Mouse (Mus musculus) hindbrain, embryonic 13.5 days (tissue): ENCODE results near the gene Tnfrsf13c. TPM values are rescaled to one million over a fixed set of nuclear protein-coding genes. Genes with fewer than 3 reads are reported as not detected.

Experiments
- ATAC-seq: fragments of 200-750 bp; cut with Nextera tagmentation; 2 replicates; pipeline ENCODE4 v1.8.0; 2017; ENCODE audit warnings: moderate TSS enrichment; ENCODE audit not compliant: low FRiP score
- H3K27ac ChIP-seq: fragments of 300-500 bp; sonication (generic); 2 replicates; pipeline ENCODE4 v1.5.1; 2015; ENCODE audit warnings: inconsistent platforms, mild to moderate bottlenecking, moderate library complexity
- H3K27me3 ChIP-seq: fragments of 300-500 bp; sonication (generic); 2 replicates; pipeline ENCODE4 v1.6.1; 2015; ENCODE audit warnings: mild to moderate bottlenecking, inconsistent platforms
- H3K36me3 ChIP-seq: fragments of 300-500 bp; sonication (generic); 2 replicates; pipeline ENCODE4 v1.6.1; 2015; ENCODE audit warnings: mild to moderate bottlenecking, inconsistent platforms
- H3K4me1 ChIP-seq: fragments of 300-500 bp; sonication (generic); replicated peaks from 2 replicates; pipeline ENCODE4 v1.6.1; 2015; ENCODE audit warnings: inconsistent platforms
- H3K4me2 ChIP-seq: fragments of 300-500 bp; sonication (generic); 2 replicates; pipeline ENCODE4 v1.6.1; 2015; ENCODE audit warnings: inconsistent platforms, mild to moderate bottlenecking, moderate library complexity
- H3K4me3 ChIP-seq: fragments of 300-500 bp; sonication (generic); 2 replicates; pipeline ENCODE4 v1.5.1; 2015; ENCODE audit warnings: mild to moderate bottlenecking, inconsistent platforms
- H3K9ac ChIP-seq: fragments of 300-500 bp; sonication (generic); 2 replicates; pipeline ENCODE4 v1.6.1; 2015; ENCODE audit warnings: mild to moderate bottlenecking, inconsistent platforms
- H3K9me3 ChIP-seq: fragments of 300-500 bp; sonication (generic); 2 replicates; pipeline ENCODE4 v1.6.1; 2016; ENCODE audit warnings: inconsistent platforms
- WGBS: fragments of 180-500 bp; shearing (Covaris S2); methylation state at CpG from one replicate; pipeline ENCODE4 v1.1.7; 2015; 5-methylcytosine and 5-hydroxymethylcytosine counted together
- polyA plus RNA-seq: library from polyadenylated mRNA; unstranded; fragments of >200 nt; fragmentation: Nextera tagmentation; extraction: Ambion mirVana; gene quantifications from 2 replicates; pipeline ENCODE4 v1.2.1, GENCODE M21; 2015

Gene Tnfrsf13c
- not detected in 2 replicates for polyA plus RNA-seq

GRCm38 (mm10) chr15:82223657-82224601 is at the start of gene Tnfrsf13c:
Tnfrsf13c (minus strand) TSS chr15:82224369.
- under 1% methylated on average over 43 of the region's 44 CpGs for WGBS

GRCm38 (mm10) chr15:82272295-82272694 is 48.1 kb upstream of the Tnfrsf13c start:
- no peak overlapping the region for H3K4me2 ChIP-seq
- H3K27me3 ChIP-seq, result peaks cover 26% of the 10 kb centered on the region
- WGBS, result 88% methylated on average over 6 of the region's 6 CpGs
- peaks cover under 1% of the 10 kb centered on the region; the same call in 1 of the 2 replicates for H3K36me3 ChIP-seq
- ATAC-seq, result no peak
- H3K9ac ChIP-seq, result no peak overlapping the region
- no peaks in the 10 kb centered on the region for H3K9me3 ChIP-seq
- H3K4me1 ChIP-seq, result peaks cover 64% of the 10 kb centered on the region
- no peak overlapping the region for H3K4me3 ChIP-seq
- no peak overlapping the region for H3K27ac ChIP-seq

More at GRCm38 (mm10) chr15:82223657-82224601, at the start of gene Tnfrsf13c:
- H3K27me3 ChIP-seq, result peaks cover 37% of the 10 kb centered on the region
- H3K4me3 ChIP-seq, result peak within 1 kb of the TSS; percentile 34
- H3K9me3 ChIP-seq, result no peaks in the 10 kb centered on the region
- peaks cover 27% of the 10 kb centered on the region for H3K4me1 ChIP-seq
- no peaks in the 10 kb centered on the region for H3K36me3 ChIP-seq
- peak within 1 kb of the TSS; percentile 64 for H3K4me2 ChIP-seq
- ATAC-seq, result peak; percentile 59
- H3K9ac ChIP-seq, result peak within 1 kb of the TSS; percentile 71
- H3K27ac ChIP-seq, result no peak within 1 kb of the TSS

- Histone ChIP-seq H3K4me1 (peaks cover 53% of the 10 kb centered on the region), H3K4me3 (no peak overlapping the region)
These were observed 47.0 kb upstream of the Tnfrsf13c start for GRCm38 (mm10) chr15:82271201-82271600.

GRCm38 (mm10) chr15:82268783-82269182 is 44.6 kb upstream of the Tnfrsf13c start:
- Histone ChIP-seq H3K9me3 (no peaks in the 10 kb centered on the region), H3K36me3 (no peaks in the 10 kb centered on the region), H3K27ac (peak overlapping the region; percentile 72), H3K9ac (0 out of 2 replicates have a peak overlapping the region, but pooled peaks have one; percentile 36), H3K4me1 (peaks cover 48% of the 10 kb centered on the region), H3K4me2 (no peak overlapping the region), H3K27me3 (peaks cover 20% of the 10 kb centered on the region), H3K4me3 (no peak overlapping the region)
- WGBS, result 84% methylated on average over 9 of the region's 9 CpGs
- no peak for ATAC-seq

More at GRCm38 (mm10) chr15:82271201-82271600, 47.0 kb upstream of the Tnfrsf13c start:
- WGBS, result 3% methylated on average over 5 of the region's 5 CpGs
- H3K9me3 ChIP-seq, result no peaks in the 10 kb centered on the region
- peak overlapping the region; percentile 62; the same call in 1 of the 2 replicates for H3K27ac ChIP-seq
- no peak for ATAC-seq
- no peak overlapping the region for H3K4me2 ChIP-seq
- no peaks in the 10 kb centered on the region for H3K36me3 ChIP-seq
- H3K27me3 ChIP-seq, result peaks cover 26% of the 10 kb centered on the region
- no peak overlapping the region for H3K9ac ChIP-seq

GRCm38 (mm10) chr15:82268185-82268584 is 44.0 kb upstream of the Tnfrsf13c start:
- Histone ChIP-seq H3K4me1 (peaks cover 46% of the 10 kb centered on the region), H3K9me3 (no peaks in the 10 kb centered on the region), H3K4me2 (peak overlapping the region; percentile 11; the same call in 1 of the 2 replicates), H3K27ac (peak overlapping the region; percentile 72), H3K36me3 (no peaks in the 10 kb centered on the region), H3K9ac (0 out of 2 replicates have a peak overlapping the region, but pooled peaks have one; percentile 4), H3K27me3 (peaks cover 14% of the 10 kb centered on the region), H3K4me3 (no peak overlapping the region)
- peak; percentile 60; the same call in 1 of the 2 replicates for ATAC-seq
- 8% methylated on average over 3 of the region's 3 CpGs for WGBS

- no peak overlapping the region for H3K4me2 ChIP-seq
- no peak overlapping the region for H3K9ac ChIP-seq
- H3K36me3 ChIP-seq, result no peaks in the 10 kb centered on the region
- H3K27me3 ChIP-seq, result no peaks in the 10 kb centered on the region
- no peak for ATAC-seq
- no peak overlapping the region for H3K27ac ChIP-seq
- H3K4me3 ChIP-seq, result no peak overlapping the region
- H3K4me1 ChIP-seq, result peaks cover 40% of the 10 kb centered on the region
- H3K9me3 ChIP-seq, result no peaks in the 10 kb centered on the region
- WGBS, result 12% methylated on average over 6 of the region's 6 CpGs
These were observed 42.2 kb upstream of the Tnfrsf13c start for GRCm38 (mm10) chr15:82266356-82266755.

- Histone ChIP-seq H3K4me1 (peaks cover 35% of the 10 kb centered on the region), H3K27me3 (peaks cover 3% of the 10 kb centered on the region; the same call in 1 of the 2 replicates), H3K4me2 (no peak overlapping the region), H3K9ac (no peak overlapping the region), H3K9me3 (no peaks in the 10 kb centered on the region), H3K4me3 (no peak overlapping the region), H3K27ac (no peak overlapping the region), H3K36me3 (no peaks in the 10 kb centered on the region)
- 12% methylated on average over 16 of the region's 16 CpGs for WGBS
- no peak for ATAC-seq
These were observed 35.3 kb upstream of the Tnfrsf13c start for GRCm38 (mm10) chr15:82259510-82259909.

GRCm38 (mm10) chr15:82255944-82256383 is 31.8 kb upstream of the Tnfrsf13c start:
- 10% methylated on average over 10 of the region's 10 CpGs for WGBS
- no peaks in the 10 kb centered on the region for H3K36me3 ChIP-seq

GRCm38 (mm10) chr15:82255248-82255647 is 31.1 kb upstream of the Tnfrsf13c start:
- no peaks in the 10 kb centered on the region for H3K36me3 ChIP-seq
- H3K4me3 ChIP-seq, result no peak overlapping the region
- no peak; the same call in 1 of the 2 replicates for ATAC-seq
- peaks cover 34% of the 10 kb centered on the region for H3K4me1 ChIP-seq
- H3K27me3 ChIP-seq, result peaks cover 3% of the 10 kb centered on the region; the same call in 1 of the 2 replicates
- no peaks in the 10 kb centered on the region for H3K9me3 ChIP-seq
- no peak overlapping the region for H3K9ac ChIP-seq
- H3K27ac ChIP-seq, result peak overlapping the region; percentile 87
- H3K4me2 ChIP-seq, result peak overlapping the region; percentile 55
- WGBS, result 46% methylated on average over 4 of the region's 4 CpGs

More at GRCm38 (mm10) chr15:82255944-82256383, 31.8 kb upstream of the Tnfrsf13c start:
- Histone ChIP-seq H3K4me1 (peaks cover 34% of the 10 kb centered on the region), H3K4me3 (peak overlapping the region; percentile 47), H3K27ac (peak overlapping the region; percentile 87), H3K27me3 (peaks cover 3% of the 10 kb centered on the region; the same call in 1 of the 2 replicates), H3K9ac (peak overlapping the region; percentile 70), H3K4me2 (peak overlapping the region; percentile 55), H3K9me3 (no peaks in the 10 kb centered on the region)
- ATAC-seq, result peak; percentile 93

- H3K4me2 ChIP-seq, result no peak within 1 kb of the TSS
- no peak within 1 kb of the TSS for H3K9ac ChIP-seq
- no peak for ATAC-seq
- 91% methylated on average over 6 of the region's 6 CpGs for WGBS
- no peak within 1 kb of the TSS for H3K27ac ChIP-seq
- H3K4me1 ChIP-seq, result peaks cover 25% of the 10 kb centered on the region
- H3K36me3 ChIP-seq, result no peaks in the 10 kb centered on the region
- H3K27me3 ChIP-seq, result no peaks in the 10 kb centered on the region
- H3K9me3 ChIP-seq, result no peaks in the 10 kb centered on the region
- no peak within 1 kb of the TSS for H3K4me3 ChIP-seq
These were observed 27.9 kb upstream of the Tnfrsf13c start, which contains the start of gene 1500009C09Rik for GRCm38 (mm10) chr15:82252097-82252496. 1500009C09Rik (plus strand) TSS chr15:82252397.

- ATAC-seq, result no peak
- Histone ChIP-seq H3K4me1 (peaks cover 20% of the 10 kb centered on the region), H3K4me2 (no peak overlapping the region), H3K27me3 (no peaks in the 10 kb centered on the region), H3K36me3 (no peaks in the 10 kb centered on the region), H3K4me3 (no peak overlapping the region), H3K27ac (no peak overlapping the region), H3K9ac (no peak overlapping the region), H3K9me3 (no peaks in the 10 kb centered on the region)
- 99% methylated on average over 3 of the region's 3 CpGs for WGBS
These were observed 27.4 kb upstream of the Tnfrsf13c start for GRCm38 (mm10) chr15:82251579-82251978.

GRCm38 (mm10) chr15:82247131-82247776 is 23.1 kb upstream of the Tnfrsf13c start:
- 84% methylated on average over 3 of the region's 3 CpGs for WGBS
- Histone ChIP-seq H3K27ac (no peak overlapping the region), H3K4me2 (no peak overlapping the region), H3K36me3 (no peaks in the 10 kb centered on the region), H3K27me3 (no peaks in the 10 kb centered on the region), H3K9me3 (no peaks in the 10 kb centered on the region), H3K4me1 (peaks cover 13% of the 10 kb centered on the region), H3K4me3 (no peak overlapping the region), H3K9ac (no peak overlapping the region)
- ATAC-seq, result no peak
